Mouse (Mus musculus): ENCODE results near the gene Phyhipl. TPM values are rescaled to one million over a fixed set of nuclear protein-coding genes. Genes with fewer than 3 reads are reported as not detected.

The Phyhipl gene
- polyA plus RNA-seq, 1 experiment from 2014 or later = 132 TPM

GRCm38 (mm10) chr10:70542857-70543256 is 112.9 kb downstream of the Phyhipl start:
- no peak for ATAC-seq (replicated peaks)
- Histone ChIP-seq H3K4me3 (no peak overlapping the region), H3K4me2 (replicated peaks) (no peak overlapping the region), H3K36me3 (peaks cover 23% of the 10 kb centered on the region; the same call in 1 of the 2 replicates), H3K4me1 (no peaks in the 10 kb centered on the region), H3K27ac (replicated peaks) (no peak overlapping the region), H3K9ac (replicated peaks) (no peak overlapping the region), H3K9me3 (no peaks in the 10 kb centered on the region), H3K27me3 (no peaks in the 10 kb centered on the region)
- WGBS = 54% methylated on average over 6 of the region's 6 CpGs

DNA sequence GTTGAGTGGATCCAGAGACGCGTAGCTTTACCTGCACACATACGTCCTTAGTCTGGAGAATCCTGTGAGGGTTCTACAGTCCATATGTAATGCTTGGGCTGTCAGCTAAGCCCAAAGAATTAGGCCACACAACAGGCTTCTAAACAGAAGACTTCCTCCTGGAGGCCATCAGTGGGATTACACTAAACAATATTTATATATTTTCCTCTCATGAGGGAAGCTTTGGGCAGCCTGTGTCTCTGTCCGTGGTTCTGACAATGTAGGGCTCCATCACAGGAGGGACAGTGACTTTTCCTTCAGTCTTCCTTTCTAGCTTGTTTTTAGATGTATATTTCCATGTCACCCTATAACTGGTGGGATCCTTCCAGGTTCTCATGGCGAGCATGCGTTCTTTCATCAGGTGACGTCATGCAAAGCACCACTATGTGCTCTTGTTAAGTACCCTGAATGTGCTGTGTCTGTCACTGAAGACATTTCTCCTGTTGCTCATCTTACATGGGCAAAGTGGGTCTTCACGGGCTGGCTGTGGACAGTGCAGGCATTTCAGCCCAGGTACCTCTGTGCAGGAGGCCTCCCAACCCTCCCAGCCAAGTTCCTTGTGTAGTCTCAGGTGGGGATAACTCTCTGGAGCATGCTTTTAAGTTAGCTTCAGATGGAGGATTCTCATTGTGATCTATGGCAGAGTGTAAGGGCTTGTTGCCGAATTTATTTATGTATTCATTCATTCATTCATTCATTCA is 115.1 kb downstream of the Phyhipl start:
- 86% methylated on average over 9 of the region's 9 CpGs for WGBS
- no peaks in the 10 kb centered on the region for H3K4me1 ChIP-seq
- no peaks in the 10 kb centered on the region for H3K9me3 ChIP-seq
- H3K27me3 ChIP-seq = no peaks in the 10 kb centered on the region
- H3K4me3 ChIP-seq = no peak overlapping the region
- H3K36me3 ChIP-seq = peaks cover 19% of the 10 kb centered on the region; the same call in 1 of the 2 replicates
- peak; percentile 46; the same call in 1 of the 2 replicates for ATAC-seq (replicated peaks)
- H3K9ac ChIP-seq (replicated peaks) = no peak overlapping the region
- H3K4me2 ChIP-seq (replicated peaks) = no peak overlapping the region
- no peak overlapping the region for H3K27ac ChIP-seq (replicated peaks)

DNA sequence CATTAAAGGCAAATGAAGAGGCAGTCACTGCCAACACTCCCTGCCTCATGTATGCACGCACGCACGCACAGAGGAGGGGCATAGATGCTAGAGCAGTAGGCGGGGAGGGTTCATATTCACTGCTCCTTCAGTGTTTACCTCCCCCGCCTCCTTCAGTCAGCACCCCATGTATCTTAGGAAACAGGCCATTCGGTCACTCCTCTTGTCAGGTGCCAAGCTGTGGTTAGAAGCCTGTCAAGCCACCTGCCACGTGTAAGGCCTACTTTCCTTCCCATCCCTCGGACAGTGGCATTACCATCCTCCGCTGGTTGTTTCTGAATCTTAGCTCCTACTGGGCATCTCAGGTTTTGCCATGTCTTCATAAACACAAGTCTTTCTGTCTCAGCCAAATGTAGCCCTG is 116.5 kb downstream of the Phyhipl start:
- Histone ChIP-seq H3K4me2 (replicated peaks) (no peak overlapping the region), H3K4me3 (no peak overlapping the region), H3K4me1 (no peaks in the 10 kb centered on the region), H3K27me3 (no peaks in the 10 kb centered on the region), H3K36me3 (peaks cover 15% of the 10 kb centered on the region), H3K9me3 (no peaks in the 10 kb centered on the region), H3K27ac (replicated peaks) (no peak overlapping the region), H3K9ac (replicated peaks) (no peak overlapping the region)
- 93% methylated on average over 9 of the region's 9 CpGs for WGBS
- ATAC-seq (replicated peaks) = no peak

- Histone ChIP-seq H3K9ac (replicated peaks) (no peak overlapping the region), H3K9me3 (no peaks in the 10 kb centered on the region), H3K4me2 (replicated peaks) (no peak overlapping the region), H3K4me1 (0 out of 2 replicates have a peak, but pooled peaks cover 3% of the 10 kb centered on the region), H3K4me3 (no peak overlapping the region), H3K36me3 (peaks cover 14% of the 10 kb centered on the region), H3K27me3 (no peaks in the 10 kb centered on the region), H3K27ac (replicated peaks) (no peak overlapping the region)
- 86% methylated on average over 10 of the region's 10 CpGs for WGBS
- no peak for ATAC-seq (replicated peaks)
Observed at GRCm38 (mm10) chr10:70537694-70538093, 118.1 kb downstream of the Phyhipl start.

GRCm38 (mm10) chr10:70535401-70535800 is 120.4 kb downstream of the Phyhipl start:
- Histone ChIP-seq H3K36me3 (peaks cover 14% of the 10 kb centered on the region), H3K4me1 (peaks cover 13% of the 10 kb centered on the region), H3K4me2 (replicated peaks) (no peak overlapping the region), H3K27me3 (no peaks in the 10 kb centered on the region), H3K4me3 (no peak overlapping the region), H3K27ac (replicated peaks) (no peak overlapping the region), H3K9ac (replicated peaks) (no peak overlapping the region), H3K9me3 (no peaks in the 10 kb centered on the region)
- WGBS = 94% methylated on average over 12 of the region's 12 CpGs
- ATAC-seq (replicated peaks) = no peak

DNA sequence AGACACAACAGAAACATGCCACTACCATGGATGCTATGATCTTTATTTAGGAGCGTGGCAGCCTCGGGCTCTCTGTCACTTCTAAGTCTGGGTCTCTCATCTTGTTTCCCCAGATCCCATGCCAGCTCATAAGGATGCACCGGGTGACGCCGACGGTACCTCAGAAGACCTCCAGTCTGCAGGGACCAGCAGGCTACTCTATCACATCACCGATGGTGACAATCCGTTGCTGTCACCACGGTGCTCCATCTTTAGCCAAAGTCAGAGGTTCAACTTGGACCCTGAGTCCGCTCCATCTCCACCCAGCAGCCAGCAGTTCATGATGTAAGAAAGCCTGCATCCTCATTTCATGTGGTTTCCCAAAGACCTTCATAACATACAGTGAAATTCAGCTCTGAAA is 121.2 kb downstream of the Phyhipl start:
- Histone ChIP-seq H3K4me2 (replicated peaks) (no peak overlapping the region), H3K36me3 (peaks cover 14% of the 10 kb centered on the region), H3K4me1 (peaks cover 13% of the 10 kb centered on the region), H3K9me3 (no peaks in the 10 kb centered on the region), H3K27me3 (no peaks in the 10 kb centered on the region), H3K27ac (replicated peaks) (no peak overlapping the region), H3K4me3 (no peak overlapping the region), H3K9ac (replicated peaks) (no peak overlapping the region)
- no peak for ATAC-seq (replicated peaks)
- 95% methylated on average over 10 of the region's 10 CpGs for WGBS

- Histone ChIP-seq H3K27me3 (no peaks in the 10 kb centered on the region), H3K27ac (replicated peaks) (no peak overlapping the region), H3K4me1 (peaks cover 13% of the 10 kb centered on the region), H3K4me2 (replicated peaks) (no peak overlapping the region), H3K9ac (replicated peaks) (no peak overlapping the region), H3K9me3 (no peaks in the 10 kb centered on the region), H3K36me3 (peaks cover 14% of the 10 kb centered on the region), H3K4me3 (no peak overlapping the region)
- WGBS = 90% methylated on average over 12 of the region's 12 CpGs
- no peak for ATAC-seq (replicated peaks)
Observed at GRCm38 (mm10) chr10:70533986-70534385, 121.8 kb downstream of the Phyhipl start.

- Histone ChIP-seq H3K4me2 (replicated peaks) (no peak overlapping the region), H3K27ac (replicated peaks) (no peak overlapping the region), H3K9me3 (no peaks in the 10 kb centered on the region), H3K27me3 (no peaks in the 10 kb centered on the region), H3K36me3 (peaks cover 14% of the 10 kb centered on the region), H3K4me1 (peaks cover 13% of the 10 kb centered on the region), H3K9ac (replicated peaks) (no peak overlapping the region), H3K4me3 (no peak overlapping the region)
- 53% methylated on average over 8 of the region's 8 CpGs for WGBS
- no peak for ATAC-seq (replicated peaks)
Observed at GRCm38 (mm10) chr10:70533301-70533781, 122.4 kb downstream of the Phyhipl start.

GRCm38 (mm10) chr10:70532249-70532648 is 123.5 kb downstream of the Phyhipl start:
- H3K27ac ChIP-seq (replicated peaks) = no peak overlapping the region; the same call in 1 of the 2 replicates
- no peaks in the 10 kb centered on the region for H3K27me3 ChIP-seq
- ATAC-seq (replicated peaks) = peak; percentile 81
- peaks cover 14% of the 10 kb centered on the region for H3K36me3 ChIP-seq
- no peak overlapping the region for H3K9ac ChIP-seq (replicated peaks)
- WGBS = 56% methylated on average over 9 of the region's 9 CpGs
- no peak overlapping the region for H3K4me2 ChIP-seq (replicated peaks)
- no peak overlapping the region for H3K4me3 ChIP-seq
- peaks cover 13% of the 10 kb centered on the region for H3K4me1 ChIP-seq
- H3K9me3 ChIP-seq = no peaks in the 10 kb centered on the region

- Histone ChIP-seq H3K36me3 (peaks cover 8% of the 10 kb centered on the region), H3K4me3 (no peak overlapping the region), H3K9me3 (no peaks in the 10 kb centered on the region), H3K27me3 (no peaks in the 10 kb centered on the region), H3K4me1 (peaks cover 13% of the 10 kb centered on the region), H3K27ac (replicated peaks) (no peak overlapping the region), H3K9ac (replicated peaks) (no peak overlapping the region), H3K4me2 (replicated peaks) (no peak overlapping the region)
- WGBS = 89% methylated on average over 12 of the region's 12 CpGs
- ATAC-seq (replicated peaks) = no peak
Observed at GRCm38 (mm10) chr10:70530185-70530823, 125.5 kb downstream of the Phyhipl start.

GRCm38 (mm10) chr10:70521379-70521778 is 134.4 kb downstream of the Phyhipl start:
- ATAC-seq (replicated peaks) = no peak
- peaks cover 2% of the 10 kb centered on the region; the same call in 1 of the 2 replicates for H3K36me3 ChIP-seq
- H3K27me3 ChIP-seq = no peaks in the 10 kb centered on the region
- peak overlapping the region; percentile 39 for H3K4me3 ChIP-seq
- H3K4me1 ChIP-seq = peaks cover 23% of the 10 kb centered on the region
- H3K9ac ChIP-seq (replicated peaks) = no peak overlapping the region
- H3K9me3 ChIP-seq = no peaks in the 10 kb centered on the region
- peak overlapping the region; percentile 68 for H3K4me2 ChIP-seq (replicated peaks)
- no peak overlapping the region for H3K27ac ChIP-seq (replicated peaks)
- WGBS = 24% methylated on average over 5 of the region's 5 CpGs

Data from forebrain, embryonic 15.5 days (tissue).